Mouse (Mus musculus) liver, embryonic 18 days (tissue): Measurements from ENCODE around the gene Insig2. TPM values are rescaled to one million over a fixed set of nuclear protein-coding genes. Genes with fewer than 3 reads are reported as not detected.

Experiments used
- polyA plus RNA-seq: library from polyadenylated mRNA; depleted of rRNA; stranded (reverse); fragments of >200 nt; gene quantifications from 2 replicates; pipeline ENCODE4 v1.2.3, GENCODE M21; 2012; rRNA removed

Insig2 gene
- polyA plus RNA-seq, result 13.9 and 16.5 TPM in 2 replicates

DNA sequence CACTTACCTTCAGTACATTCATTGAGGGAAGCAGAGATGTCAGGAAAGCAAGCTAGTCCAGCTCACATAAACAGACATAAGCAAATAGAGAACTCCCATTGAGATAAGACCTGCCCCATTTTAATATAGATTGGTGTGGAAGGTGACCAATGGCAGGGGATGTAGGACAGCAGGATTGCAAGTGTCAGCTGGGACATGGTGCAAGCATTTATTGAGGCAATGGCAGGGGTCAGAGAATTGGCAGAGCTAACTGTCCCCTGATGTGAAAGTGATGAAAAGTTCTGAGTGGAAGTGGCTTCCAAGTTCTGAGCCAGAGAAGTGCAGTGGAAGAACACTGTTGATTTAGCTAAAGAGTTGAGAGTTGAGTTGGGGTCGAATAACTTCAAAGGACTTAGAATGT lies at the start of gene Insig2:
Insig2 (minus strand) TSS at position 105 of the 400 bp plus-strand sequence.

Other genes with a start within 250 kb of the Insig2 start
- gene Ccdc93, start 98.5 kb upstream of the Insig2 start, polyA plus RNA-seq, result 3.0 and 3.2 TPM in 2 replicates
- not detected in 2 replicates for gene Htr5b, start 195.9 kb upstream of the Insig2 start, polyA plus RNA-seq
- 28.4 and 30.6 TPM in 2 replicates for gene Ddx18, start 235.4 kb upstream of the Insig2 start, polyA plus RNA-seq